Mouse (Mus musculus): Measurements from ENCODE around the gene Naa80. TPM values are rescaled to one million over a fixed set of nuclear protein-coding genes. Genes with fewer than 3 reads are reported as not detected.

Gene Naa80
- total and polyA plus RNA-seq, 2 experiments from 2014 or later = 19.4 to 32.8 TPM

DNA sequence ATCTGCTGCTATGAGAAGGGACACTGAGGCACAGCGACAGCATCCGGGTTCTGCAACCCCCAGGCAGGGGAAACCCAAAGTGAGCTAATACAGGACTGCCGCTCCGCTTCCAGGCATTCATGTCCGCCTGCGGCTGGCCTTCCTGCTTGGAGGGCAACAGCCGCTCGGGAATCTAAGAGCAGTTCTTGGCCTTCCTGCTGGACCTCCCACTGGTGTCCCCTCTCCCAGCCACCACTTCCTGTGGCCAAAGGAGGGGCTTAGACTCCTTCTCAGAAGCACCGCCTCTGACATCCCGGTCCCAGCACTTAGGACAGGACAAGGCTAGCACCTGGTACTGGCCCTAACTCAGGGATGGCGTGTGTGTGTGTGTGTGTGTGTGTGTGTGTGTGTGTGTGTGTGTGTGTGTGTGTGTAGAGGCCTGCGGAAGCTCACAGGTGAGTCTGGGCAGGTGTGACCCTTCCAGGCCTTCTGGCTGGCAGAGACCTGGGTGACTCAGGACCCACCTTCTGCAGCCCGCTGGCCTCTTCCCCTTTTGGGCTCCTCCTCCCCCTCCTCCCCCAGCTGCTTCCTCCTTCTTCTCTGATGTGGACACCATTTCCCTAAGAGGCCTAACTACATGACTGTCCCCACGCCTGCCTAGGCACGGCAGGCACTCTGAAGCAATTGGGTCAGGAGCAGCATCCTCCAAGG is 50.2 kb downstream of the Naa80 start:
- Histone ChIP-seq H3K27me3 (ENCODE audit: insufficient read depth, low read length) (no peaks in the 10 kb centered on the region), H3K9me3 (ENCODE audit: low read length) (no peaks in the 10 kb centered on the region), H3K9ac (replicated peaks; ENCODE audit: low read length) (peak overlapping the region; percentile 14; the same call in 1 of the 2 replicates), H3K36me3 (ENCODE audit: insufficient read depth, low read length) (no peaks in the 10 kb centered on the region), H3K4me3 (ENCODE audit: low read length) (no peak overlapping the region), H3K4me2 (ENCODE audit: low read depth, low read length) (peak overlapping the region; percentile 39), H3K4me1 (ENCODE audit: insufficient read depth, low read length) (peaks cover 61% of the 10 kb centered on the region), H3K27ac (peak overlapping the region; percentile 93)
- TF ChIP-seq CTCF (IDR thresholded peaks at IDR 0.05; ENCODE audit: low read depth) = no peak
- WGBS = 38% methylated on average over 15 of the region's 15 CpGs
- ATAC-seq = no peak
- no peak for DNase-seq (ENCODE audit: low spot score)

DNA sequence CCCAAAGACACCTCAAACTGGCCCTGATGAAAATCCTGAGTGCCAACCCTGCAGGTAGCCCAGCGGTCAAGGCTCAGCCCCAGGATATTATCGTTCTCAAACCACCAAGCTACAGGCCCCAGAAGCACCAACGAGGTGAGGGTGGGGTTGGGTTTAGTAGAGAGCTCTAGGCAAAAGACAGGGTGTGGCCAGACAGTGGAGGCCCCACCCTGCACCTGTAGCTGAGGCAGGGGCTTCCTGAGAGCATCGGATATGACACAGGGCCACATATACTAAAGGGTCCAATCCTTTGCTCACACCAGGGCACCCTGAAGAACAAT is 50.7 kb downstream of the Naa80 start:
- no peaks in the 10 kb centered on the region for H3K27me3 ChIP-seq (ENCODE audit: insufficient read depth, low read length)
- peak overlapping the region; percentile 9; the same call in 1 of the 2 replicates for H3K9ac ChIP-seq (replicated peaks; ENCODE audit: low read length)
- peaks cover 63% of the 10 kb centered on the region for H3K4me1 ChIP-seq (ENCODE audit: insufficient read depth, low read length)
- peak overlapping the region; percentile 39 for H3K4me2 ChIP-seq (ENCODE audit: low read depth, low read length)
- H3K9me3 ChIP-seq (ENCODE audit: low read length) = no peaks in the 10 kb centered on the region
- no peak overlapping the region for H3K4me3 ChIP-seq (ENCODE audit: low read length)
- peak overlapping the region; percentile 93 for H3K27ac ChIP-seq
- WGBS = 20% methylated on average over 4 of the region's 4 CpGs
- TF ChIP-seq CTCF (IDR thresholded peaks at IDR 0.05; ENCODE audit: low read depth) = no peak
- H3K36me3 ChIP-seq (ENCODE audit: insufficient read depth, low read length) = no peaks in the 10 kb centered on the region
- DNase-seq (ENCODE audit: low spot score) (no peak), ATAC-seq (no peak)

DNA sequence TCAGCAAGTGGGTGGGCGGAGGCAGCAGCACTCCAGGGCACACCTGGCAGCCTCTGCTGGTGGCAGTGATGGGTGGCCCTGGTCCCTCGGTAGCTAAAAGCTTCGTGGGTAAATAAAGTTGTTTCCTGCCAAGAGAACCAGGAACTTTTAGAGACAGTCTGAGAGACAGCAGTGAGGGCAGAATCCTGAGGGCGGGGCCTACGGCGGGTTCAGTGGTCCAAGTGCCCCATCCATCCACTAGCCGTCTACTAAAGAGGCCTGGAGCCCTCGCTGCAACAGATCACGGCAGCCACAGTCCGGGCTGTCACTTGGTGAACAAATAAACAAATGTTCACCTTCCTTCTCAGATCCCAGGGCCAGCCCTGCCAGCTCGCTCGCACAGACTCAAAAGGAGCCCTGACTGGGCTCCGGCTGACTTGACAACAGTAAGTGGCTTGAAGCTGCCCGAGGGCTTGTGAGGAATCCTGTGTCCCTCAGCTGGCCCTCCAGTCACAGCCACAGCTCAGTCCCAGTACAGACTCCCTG is 51.3 kb downstream of the Naa80 start:
- Histone ChIP-seq H3K4me2 (ENCODE audit: low read depth, low read length) (peak overlapping the region; percentile 39), H3K27ac (peak overlapping the region; percentile 93), H3K36me3 (ENCODE audit: insufficient read depth, low read length) (no peaks in the 10 kb centered on the region), H3K4me3 (ENCODE audit: low read length) (no peak overlapping the region), H3K9ac (replicated peaks; ENCODE audit: low read length) (peak overlapping the region; percentile 28; the same call in 1 of the 2 replicates), H3K4me1 (ENCODE audit: insufficient read depth, low read length) (peaks cover 65% of the 10 kb centered on the region), H3K27me3 (ENCODE audit: insufficient read depth, low read length) (no peaks in the 10 kb centered on the region), H3K9me3 (ENCODE audit: low read length) (no peaks in the 10 kb centered on the region)
- ATAC-seq = peak; percentile 46; the same call in 1 of the 2 replicates
- WGBS = 9% methylated on average over 14 of the region's 14 CpGs
- no peak for TF ChIP-seq CTCF (IDR thresholded peaks at IDR 0.05; ENCODE audit: low read depth)
- peak; percentile 69 for DNase-seq (ENCODE audit: low spot score)

DNA sequence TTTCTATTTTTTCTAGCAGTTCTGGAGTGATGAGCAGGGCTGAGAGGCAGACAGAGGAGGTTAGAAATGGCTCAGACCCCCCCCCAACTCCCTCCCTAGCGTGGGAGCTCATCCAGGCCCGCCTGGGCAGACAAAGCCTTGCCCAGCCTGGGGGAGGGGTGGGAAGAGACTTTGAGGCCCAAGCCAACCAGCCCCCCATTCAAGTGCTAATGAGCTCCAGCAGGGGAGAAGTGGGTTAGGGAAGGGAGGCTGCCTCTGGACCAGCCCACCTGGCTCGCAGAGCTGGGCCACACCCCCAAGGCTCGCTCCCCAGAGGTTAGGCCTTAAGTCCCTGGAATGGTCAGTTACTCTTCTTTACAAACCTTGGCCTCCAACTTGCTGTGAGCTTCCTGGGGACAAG is 51.9 kb downstream of the Naa80 start:
- ATAC-seq (peak; percentile 50; the same call in 1 of the 2 replicates), DNase-seq (ENCODE audit: low spot score) (peak; percentile 85)
- no peaks in the 10 kb centered on the region for H3K27me3 ChIP-seq (ENCODE audit: insufficient read depth, low read length)
- H3K36me3 ChIP-seq (ENCODE audit: insufficient read depth, low read length) = no peaks in the 10 kb centered on the region
- peak overlapping the region; percentile 28; the same call in 1 of the 2 replicates for H3K9ac ChIP-seq (replicated peaks; ENCODE audit: low read length)
- H3K4me1 ChIP-seq (ENCODE audit: insufficient read depth, low read length) = peaks cover 65% of the 10 kb centered on the region
- no peaks in the 10 kb centered on the region for H3K9me3 ChIP-seq (ENCODE audit: low read length)
- 5% methylated on average over 4 of the region's 4 CpGs for WGBS
- TF ChIP-seq CTCF (IDR thresholded peaks at IDR 0.05; ENCODE audit: low read depth) = no peak
- peak overlapping the region; percentile 39; the same call in 1 of the 2 replicates for H3K4me2 ChIP-seq (ENCODE audit: low read depth, low read length)
- H3K27ac ChIP-seq = peak overlapping the region; percentile 93
- no peak overlapping the region for H3K4me3 ChIP-seq (ENCODE audit: low read length)

DNA sequence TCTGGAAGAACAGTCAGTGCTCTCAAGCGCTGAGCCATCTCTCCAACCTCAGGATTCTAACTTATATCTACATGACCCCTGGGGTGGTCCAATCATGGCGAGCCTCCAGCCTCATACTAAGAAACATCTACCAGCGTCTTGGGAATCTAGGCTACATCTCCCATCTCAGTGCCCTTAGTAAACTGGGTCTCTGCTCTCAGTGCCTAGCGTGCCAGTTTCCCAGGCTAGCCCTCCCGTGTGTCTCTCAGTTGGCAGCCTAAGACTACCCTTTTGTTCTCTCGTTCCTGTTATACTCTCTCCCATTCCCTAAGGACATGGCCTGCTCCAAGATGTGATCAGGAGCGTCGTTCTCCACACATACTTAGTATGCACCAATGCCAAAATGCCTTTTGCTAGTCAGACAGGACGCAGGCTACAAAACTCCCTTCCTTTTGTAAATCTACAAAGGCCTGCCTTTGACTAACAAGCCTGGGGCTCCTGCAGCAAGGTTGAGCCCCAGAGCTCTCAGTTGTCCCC is 52.7 kb downstream of the Naa80 start:
- no peak for TF ChIP-seq CTCF (IDR thresholded peaks at IDR 0.05; ENCODE audit: low read depth)
- peaks cover 61% of the 10 kb centered on the region for H3K4me1 ChIP-seq (ENCODE audit: insufficient read depth, low read length)
- H3K27ac ChIP-seq = peak overlapping the region; percentile 93
- ATAC-seq (no peak), DNase-seq (ENCODE audit: low spot score) (no peak)
- H3K9me3 ChIP-seq (ENCODE audit: low read length) = no peaks in the 10 kb centered on the region
- WGBS = 22% methylated on average over 9 of the region's 9 CpGs
- H3K4me2 ChIP-seq (ENCODE audit: low read depth, low read length) = peak overlapping the region; percentile 96
- H3K9ac ChIP-seq (replicated peaks; ENCODE audit: low read length) = 0 out of 2 replicates have a peak overlapping the region, but pooled peaks have one; percentile 28
- H3K27me3 ChIP-seq (ENCODE audit: insufficient read depth, low read length) = no peaks in the 10 kb centered on the region
- no peaks in the 10 kb centered on the region for H3K36me3 ChIP-seq (ENCODE audit: insufficient read depth, low read length)
- no peak overlapping the region for H3K4me3 ChIP-seq (ENCODE audit: low read length)

DNA sequence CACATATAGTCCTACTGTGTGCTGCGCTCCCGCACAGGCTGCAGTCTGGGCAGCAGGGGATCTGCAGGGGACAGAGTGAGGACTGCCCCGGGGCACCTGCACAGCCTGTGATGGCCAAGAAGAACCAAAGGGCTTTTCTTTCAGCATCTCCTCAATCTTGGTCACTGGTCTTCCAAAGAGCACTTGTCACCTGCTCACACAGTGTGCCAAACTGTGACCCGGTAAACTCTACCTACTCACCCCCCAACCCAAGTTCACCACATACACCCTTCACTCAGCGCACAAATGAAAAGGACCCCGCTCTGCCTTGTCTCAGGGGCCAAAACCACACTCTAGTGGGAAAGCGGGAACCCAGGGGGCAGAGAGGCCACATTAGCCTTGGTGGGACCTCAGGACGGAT is 53.2 kb downstream of the Naa80 start:
- DNase-seq (ENCODE audit: low spot score) = no peak
- no peak for TF ChIP-seq CTCF (IDR thresholded peaks at IDR 0.05; ENCODE audit: low read depth)
- H3K36me3 ChIP-seq (ENCODE audit: insufficient read depth, low read length) = no peaks in the 10 kb centered on the region
- H3K9me3 ChIP-seq (ENCODE audit: low read length) = no peaks in the 10 kb centered on the region
- no peaks in the 10 kb centered on the region for H3K27me3 ChIP-seq (ENCODE audit: insufficient read depth, low read length)
- 51% methylated on average over 8 of the region's 8 CpGs for WGBS
- H3K4me2 ChIP-seq (ENCODE audit: low read depth, low read length) = peak overlapping the region; percentile 96
- H3K4me3 ChIP-seq (ENCODE audit: low read length) = no peak overlapping the region
- H3K4me1 ChIP-seq (ENCODE audit: insufficient read depth, low read length) = peaks cover 58% of the 10 kb centered on the region
- H3K27ac ChIP-seq = peak overlapping the region; percentile 93
- H3K9ac ChIP-seq (replicated peaks; ENCODE audit: low read length) = no peak overlapping the region
- ATAC-seq = no peak

DNA sequence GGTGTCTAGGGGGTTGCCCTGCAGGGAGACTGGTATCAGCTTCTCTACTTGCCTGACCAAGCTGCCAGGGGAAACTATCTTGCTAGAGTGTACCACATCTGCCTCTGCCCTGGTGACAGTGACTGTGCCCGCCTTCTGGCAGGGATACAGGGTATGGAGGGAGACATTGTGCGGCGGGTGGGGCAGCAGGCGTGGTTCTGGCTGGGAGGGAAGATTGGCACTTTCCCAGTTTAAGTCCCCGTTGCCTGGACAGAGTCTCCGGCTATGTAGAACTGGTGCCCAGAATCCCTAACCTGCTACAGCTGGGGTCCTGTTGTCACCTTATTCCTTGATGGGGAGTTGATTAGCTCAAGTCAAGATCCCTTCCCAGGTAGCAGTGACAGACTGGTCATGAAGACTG is 53.8 kb downstream of the Naa80 start:
- no peaks in the 10 kb centered on the region for H3K36me3 ChIP-seq (ENCODE audit: insufficient read depth, low read length)
- H3K4me3 ChIP-seq (ENCODE audit: low read length) = peak overlapping the region; percentile 81
- H3K27me3 ChIP-seq (ENCODE audit: insufficient read depth, low read length) = no peaks in the 10 kb centered on the region
- H3K27ac ChIP-seq = peak overlapping the region; percentile 93
- peaks cover 58% of the 10 kb centered on the region for H3K4me1 ChIP-seq (ENCODE audit: insufficient read depth, low read length)
- H3K9ac ChIP-seq (replicated peaks; ENCODE audit: low read length) = peak overlapping the region; percentile 89
- no peak for TF ChIP-seq CTCF (IDR thresholded peaks at IDR 0.05; ENCODE audit: low read depth)
- ATAC-seq (no peak), DNase-seq (ENCODE audit: low spot score) (peak; percentile 75)
- 10% methylated on average over 6 of the region's 6 CpGs for WGBS
- peak overlapping the region; percentile 96 for H3K4me2 ChIP-seq (ENCODE audit: low read depth, low read length)
- no peaks in the 10 kb centered on the region for H3K9me3 ChIP-seq (ENCODE audit: low read length)
